Mouse (Mus musculus): ENCODE results near the gene Slc35c2.

- no peak for TF ChIP-seq CTCF (IDR thresholded peaks at IDR 0.05; ENCODE audit: extremely low read depth, insufficient read length, insufficient replicate concordance, low read depth, low read length)
- TF ChIP-seq POLR2A (IDR thresholded peaks at IDR 0.05; ENCODE audit: low read depth, low read length): no peak
Measured at GRCm38 (mm10) chr2:165259859-165260258, 27.8 kb downstream of the Slc35c2 start.
